Mouse (Mus musculus) lung, adult 2 months (tissue): ENCODE measurements around the gene Exoc3l2.

ENCODE experiments used
- CTCF ChIP-seq: fragments of 200-500 bp; IDR thresholded peaks from 2 replicates; pipeline ENCODE4 v1.5.1; 2011; ENCODE audit warnings: mild to moderate bottlenecking, low read length, control low read depth; ENCODE audit not compliant: insufficient read depth
- POLR2A ChIP-seq: fragments of 200-500 bp; IDR thresholded peaks from 2 replicates; pipeline ENCODE4 v1.6.1; 2011; ENCODE audit warnings: low read depth, mild to moderate bottlenecking, control low read depth, low read length, borderline replicate concordance; ENCODE audit errors: extremely low read depth

GRCm38 (mm10) chr7:19512353-19512752 is 49.2 kb downstream of the Exoc3l2 start:
- no peak for TF ChIP-seq POLR2A
- no peak for TF ChIP-seq CTCF
